Mouse (Mus musculus) lung, postnatal 0 days (tissue): Measurements from ENCODE around the gene Map4k5.

ENCODE experiments used
- CTCF ChIP-seq: IDR thresholded peaks from 2 replicates; pipeline ENCODE4 v1.5.1; 2016; ENCODE audit warnings: antibody characterized with exemption, mild to moderate bottlenecking
- EP300 ChIP-seq: IDR thresholded peaks from 2 replicates; pipeline ENCODE4 v1.6.1; 2016; ENCODE audit warnings: antibody characterized with exemption, mild to moderate bottlenecking, control low read depth

- no peak for TF ChIP-seq CTCF
- TF ChIP-seq EP300: no peak
Observed at GRCm38 (mm10) chr12:69891721-69892120, 1.3 kb downstream of the Map4k5 start.
